Mouse (Mus musculus) gastrocnemius, adult 18-20 months (tissue): ENCODE measurements around the gene Prpf3. TPM values are rescaled to one million over a fixed set of nuclear protein-coding genes. Genes with fewer than 3 reads are reported as not detected.
"Not testable (repeated sequence)": the region's sequence is repeated elsewhere in the genome, so short reads cannot be mapped to it uniquely, and the experiment has no call there.

ENCODE experiments used
- DNase-seq: peaks from one replicate; pipeline ENCODE4 v3.0.0; 2021; ENCODE audit warnings: low spot score
- long read RNA-seq, 2 experiments: library from polyadenylated mRNA; stranded (forward); transcript quantifications; one replicate each; pipeline ENCODE4 v2.0.0; 2021
- total RNA-seq, 2 experiments: library from RNA; stranded (reverse); gene quantifications; 2 replicates each; pipeline ENCODE4 v1.2.3; 2021

The Prpf3 gene
- total RNA-seq: 10 to 100 TPM; 16.6 to 16.9 TPM
- long read RNA-seq, experiment 1, transcript Prpf3-201 (16 exons, 2,933 nt): major isoform, 6 of 14 reads
- long read RNA-seq, experiment 1, partial matches to known transcripts: 2 of 14 reads
- long read RNA-seq, experiment 1, other reads (novel, unspliced or antisense): 5 of 14 reads
- long read RNA-seq, experiment 2, partial matches to known transcripts: 0 of 7 reads
- long read RNA-seq, experiment 2, other reads (novel, unspliced or antisense): 2 of 7 reads

DNA sequence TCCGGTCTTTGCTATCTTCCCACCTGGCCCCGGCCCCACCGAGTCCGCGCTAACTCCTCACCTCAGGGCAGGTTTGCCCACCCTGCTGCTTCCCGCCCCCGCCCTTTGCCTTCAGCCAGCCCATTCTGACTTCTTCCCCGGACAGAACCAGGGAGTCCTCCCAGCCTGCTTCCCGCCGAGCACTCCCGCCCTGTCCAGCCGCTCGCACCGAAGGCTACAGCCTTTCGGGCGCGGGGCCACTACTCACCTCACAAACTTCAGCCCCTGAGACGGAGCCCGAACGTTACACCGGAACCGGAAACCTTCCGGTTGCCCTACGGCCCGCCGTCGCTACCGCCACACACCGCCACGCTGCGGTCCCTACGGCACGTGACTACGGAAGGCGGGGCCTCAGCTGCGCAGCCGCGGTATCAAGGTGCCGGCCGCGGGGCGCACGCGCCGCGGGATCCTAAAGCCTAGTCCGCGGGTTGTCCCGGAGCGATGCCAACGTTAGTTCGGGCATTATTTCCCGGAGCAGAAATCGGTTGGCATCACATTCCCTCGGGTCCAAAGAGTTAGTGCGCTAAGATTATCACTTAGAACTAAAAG lies at the start of gene Prpf3:
TSS of gene Prpf3 (minus strand) at position 384 of the 588 bp plus-strand sequence.
- DNase-seq: peak; percentile 96

DNA sequence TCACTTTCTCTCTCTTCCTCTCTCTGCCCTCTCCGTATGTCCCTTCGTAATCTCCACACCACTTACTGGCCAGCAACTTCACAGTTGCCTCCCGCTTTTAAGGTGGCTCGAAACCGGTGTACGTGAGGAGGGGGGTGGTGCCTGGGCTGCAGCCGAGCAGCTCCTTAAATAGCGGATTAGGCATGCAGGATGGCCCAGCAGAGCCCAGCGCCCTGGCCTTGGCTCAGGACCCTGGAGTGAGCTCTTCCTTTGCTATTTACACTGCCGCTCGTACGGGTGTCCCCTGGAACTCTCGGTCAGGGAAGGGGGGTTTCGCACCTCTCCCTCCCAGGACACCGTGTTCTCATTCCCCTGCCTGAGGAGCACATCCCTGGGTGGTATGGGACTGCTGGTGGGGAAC lies 48.9 kb upstream of the Prpf3 start, which contains the start of gene Car14:
TSS of gene Car14 (minus strand) at position 124 of the 400 bp plus-strand sequence.
- DNase-seq: peak; percentile 67

DNA sequence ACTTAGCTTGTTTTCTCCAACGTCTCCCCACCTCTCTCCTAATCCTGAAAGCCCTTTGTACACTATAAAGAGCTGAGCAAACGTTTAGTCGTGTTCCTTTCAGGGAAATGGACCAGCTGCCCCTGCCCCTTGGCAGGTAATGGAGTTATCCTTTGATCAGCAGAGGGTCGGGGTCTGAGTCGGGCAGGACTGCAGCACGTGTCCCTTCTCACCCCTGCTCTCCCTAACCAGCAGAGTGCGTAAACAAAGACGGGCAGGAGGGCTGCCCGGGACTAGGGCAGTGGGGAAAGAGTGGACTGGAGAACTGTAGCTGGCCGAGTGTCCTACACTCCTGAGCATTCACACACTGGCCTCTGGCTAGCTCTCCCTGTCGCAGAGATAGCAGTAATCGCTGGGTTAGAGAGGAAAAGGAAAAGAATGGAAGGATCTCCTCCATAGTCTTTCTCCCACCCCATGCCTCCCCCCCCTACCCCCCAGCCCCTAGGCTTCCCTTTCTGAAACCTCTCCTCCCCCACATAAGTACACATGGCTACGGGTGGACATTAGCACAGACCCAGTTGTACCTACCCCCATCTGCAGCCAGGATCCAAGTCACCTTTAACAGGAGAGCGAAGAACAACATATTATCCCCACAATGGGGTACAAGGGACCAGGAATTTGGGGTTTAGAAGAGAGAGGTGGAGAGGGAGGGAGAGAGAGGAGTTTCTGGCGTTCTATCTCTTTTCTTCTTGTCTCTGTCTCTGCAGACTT lies 48.2 kb upstream of the Prpf3 start:
- no peak for DNase-seq

DNA sequence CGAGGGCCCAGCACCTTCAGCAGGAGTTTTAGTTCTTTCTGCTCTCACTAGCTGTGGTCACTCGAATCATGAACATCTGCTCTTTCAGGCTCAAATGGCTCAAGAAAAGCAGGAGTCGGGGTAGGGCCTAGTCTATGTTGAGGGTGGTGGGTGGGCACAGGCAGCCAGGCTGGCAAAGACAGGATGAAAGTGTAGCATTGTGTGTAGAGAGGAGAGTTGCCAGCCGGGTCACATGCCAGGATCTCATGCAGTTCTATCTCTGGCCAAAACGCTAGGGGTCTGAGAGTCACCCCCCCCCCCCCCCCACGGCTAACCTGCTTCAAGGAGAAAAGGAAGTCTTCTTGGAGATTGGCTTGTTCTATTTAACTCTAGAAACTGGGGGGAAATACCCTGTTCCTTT lies 47.0 kb upstream of the Prpf3 start:
- DNase-seq: no peak

DNA sequence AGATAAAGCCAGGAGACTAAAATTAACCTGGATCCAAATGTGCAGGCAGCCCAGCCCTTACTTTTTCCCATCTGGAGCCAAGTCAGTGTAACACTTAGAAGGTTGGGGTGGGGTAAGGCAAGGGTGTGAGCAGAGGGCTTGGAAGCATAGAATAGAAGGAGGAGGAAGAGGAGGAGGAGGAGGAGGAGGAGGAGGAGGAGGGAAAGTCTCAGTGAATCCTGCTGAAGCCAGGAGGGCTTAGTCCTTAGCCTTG lies 46.6 kb upstream of the Prpf3 start:
- peak; percentile 36 for DNase-seq

DNA sequence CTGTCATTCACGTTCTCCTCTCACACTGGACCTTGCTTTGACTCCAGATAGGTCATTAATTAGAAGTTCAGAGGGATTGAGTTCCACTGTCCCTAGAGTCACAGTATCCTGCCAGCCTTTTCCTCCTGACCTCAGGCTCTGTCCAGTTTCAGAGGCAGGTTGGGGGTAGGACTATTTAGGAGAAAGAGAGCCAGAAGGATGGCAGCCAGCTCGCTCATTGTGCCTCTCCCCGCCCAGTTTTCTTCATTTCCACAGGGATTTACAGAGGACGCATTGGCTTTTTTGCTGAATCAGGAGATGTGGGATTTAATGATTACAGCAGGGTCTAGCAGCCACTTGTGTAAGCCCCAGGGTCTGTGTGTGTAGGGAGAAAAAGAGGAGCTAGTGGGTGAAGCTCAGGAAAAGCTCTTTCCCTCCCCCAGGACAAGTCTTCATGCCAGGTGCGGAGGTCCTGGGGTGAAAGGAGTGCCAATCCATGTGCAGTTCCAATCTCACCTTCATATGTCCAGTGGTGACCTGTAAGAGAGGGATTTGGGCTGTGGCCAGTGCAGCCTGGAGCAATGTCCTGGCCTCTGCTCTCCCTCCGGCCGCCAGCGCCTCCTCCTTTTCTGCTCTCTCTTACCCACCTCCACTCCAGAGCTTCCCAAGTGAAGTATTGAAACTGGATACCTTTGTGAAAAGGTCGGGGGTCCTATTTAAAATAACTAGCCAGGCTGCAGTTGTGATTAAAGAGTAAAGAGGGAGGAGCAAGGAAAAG lies 46.1 kb upstream of the Prpf3 start:
- DNase-seq: peak; percentile 60

DNA sequence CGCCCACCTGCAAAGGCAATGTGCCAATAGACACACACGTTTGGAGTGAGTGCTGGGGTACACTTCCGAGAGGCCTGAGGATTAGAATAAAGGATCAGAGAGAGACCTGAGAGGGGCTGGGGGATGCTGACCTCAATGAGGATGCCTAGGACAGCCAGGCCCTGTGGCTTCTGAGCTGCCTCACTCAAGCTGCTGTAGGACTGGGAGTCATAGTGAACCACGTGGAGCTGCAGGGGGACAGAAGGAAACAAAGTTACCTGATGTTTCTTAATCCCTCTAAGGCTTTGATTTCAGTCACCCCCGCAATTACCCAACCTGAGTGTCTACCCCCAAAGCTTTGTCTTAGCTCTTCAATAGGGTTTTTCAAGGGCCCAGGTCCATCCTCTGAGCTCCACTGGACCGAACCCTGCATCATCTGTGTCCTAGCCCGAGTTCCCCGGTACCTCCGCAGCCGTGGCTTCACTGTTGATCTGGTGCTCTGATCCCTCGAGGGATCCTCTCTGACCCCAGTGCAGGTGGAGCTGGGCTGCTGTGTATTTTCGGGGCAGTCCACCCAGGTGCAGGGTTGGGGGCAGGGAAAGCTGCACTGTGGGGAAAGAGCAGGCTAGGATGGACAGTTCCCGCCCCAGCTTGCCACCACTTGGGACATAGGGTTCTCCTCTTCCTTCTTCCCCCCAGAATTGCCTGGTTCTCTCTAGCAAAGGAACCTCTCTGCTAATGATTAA lies 44.3 kb upstream of the Prpf3 start:
- no peak for DNase-seq

DNA sequence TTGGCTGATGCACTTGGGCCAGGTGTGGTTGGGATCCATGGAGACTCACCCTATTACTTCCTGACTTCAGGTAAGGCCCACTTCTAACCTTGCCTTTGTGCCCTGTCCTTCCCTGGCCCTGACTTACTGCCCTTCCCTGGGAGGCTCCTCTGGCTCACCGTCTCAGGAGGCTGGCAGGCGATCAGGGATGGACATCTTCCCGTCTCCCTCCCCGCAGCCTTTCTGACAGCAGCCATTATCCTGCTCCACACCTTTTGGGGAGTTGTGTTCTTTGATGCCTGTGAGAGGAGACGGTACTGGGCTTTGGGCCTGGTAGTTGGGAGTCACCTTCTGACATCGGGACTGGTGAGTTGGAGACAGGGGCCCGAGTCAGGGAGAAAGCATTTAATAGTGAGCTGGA lies 39.8 kb upstream of the Prpf3 start:
- not testable (repeated sequence) for DNase-seq

DNA sequence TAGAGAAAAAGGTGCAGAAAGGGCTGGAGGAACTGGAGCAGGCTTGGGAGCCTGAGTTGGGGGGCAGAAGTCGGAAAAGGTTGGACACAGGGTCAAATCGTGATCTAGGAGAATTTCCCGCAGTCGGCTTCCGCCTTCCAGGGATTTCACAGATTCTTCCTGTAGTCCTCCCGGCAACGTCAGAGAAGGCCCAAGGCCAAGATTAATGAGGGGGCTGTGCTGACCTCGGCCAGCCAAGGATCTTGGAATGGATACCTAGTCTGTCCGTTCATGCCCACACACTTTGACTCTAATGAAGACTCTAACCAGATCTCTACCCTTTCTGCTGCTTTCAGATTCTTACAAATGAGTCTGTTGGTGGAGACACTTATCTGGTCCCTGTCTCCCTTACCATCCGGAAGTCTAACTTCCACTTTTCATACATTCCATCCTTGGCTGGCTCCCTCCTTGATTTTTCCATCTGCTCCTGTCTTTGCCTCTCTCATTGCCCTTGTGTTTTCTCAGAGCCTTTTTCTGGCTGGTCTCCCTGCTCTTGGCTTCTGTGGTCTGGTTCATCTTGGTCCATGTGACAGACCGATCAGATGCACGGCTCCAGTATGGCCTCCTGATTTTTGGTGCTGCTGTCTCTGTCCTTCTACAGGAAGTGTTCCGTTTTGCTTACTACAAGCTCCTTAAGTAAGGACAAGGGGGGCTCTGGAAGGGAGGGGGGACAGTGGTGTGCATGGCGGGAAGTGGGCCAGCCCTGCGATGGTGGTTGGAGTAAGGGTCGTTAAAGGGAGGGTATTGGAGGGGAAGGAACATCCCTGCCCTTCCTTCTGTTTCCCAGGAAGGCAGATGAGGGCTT lies 38.9 kb upstream of the Prpf3 start:
- DNase-seq: peak; percentile 47

DNA sequence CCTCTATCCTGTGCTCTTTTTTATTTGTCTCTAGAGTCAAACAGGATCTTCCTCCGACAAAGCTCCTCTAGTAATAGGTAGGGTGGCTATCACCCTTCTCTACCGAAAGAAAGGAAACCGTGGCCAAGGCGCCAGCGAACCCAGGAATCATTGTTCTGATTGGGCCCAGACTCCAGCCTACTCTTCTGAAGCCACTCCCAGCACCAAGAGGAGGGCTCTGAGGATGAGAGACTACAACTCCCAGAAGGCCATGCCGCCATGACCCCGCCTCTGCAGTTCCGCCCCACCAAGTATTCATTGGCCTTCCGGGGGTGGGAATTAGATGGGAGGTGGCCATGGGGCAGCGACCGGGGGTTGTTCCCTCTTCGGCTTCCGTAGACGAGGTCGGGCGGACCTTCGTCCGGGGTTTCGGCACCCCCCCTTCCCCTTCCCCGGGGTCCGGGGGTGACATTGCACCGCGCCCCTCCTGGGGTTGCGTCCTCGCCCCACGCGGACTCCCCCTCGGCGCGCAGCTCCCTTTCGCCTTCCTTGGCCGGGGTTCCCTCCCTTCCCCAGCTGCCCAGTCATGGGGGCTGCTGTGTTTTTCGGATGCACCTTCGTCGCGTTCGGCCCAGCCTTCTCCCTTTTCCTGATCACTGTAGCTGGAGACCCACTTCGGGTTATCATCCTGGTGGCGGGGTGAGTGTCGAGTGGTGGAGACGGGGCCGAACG lies 38.1 kb upstream of the Prpf3 start, which contains the start of gene Aph1a:
TSS of gene Aph1a (plus strand) at position 364 of the 711 bp plus-strand sequence.
- DNase-seq: peak; percentile 98

DNA sequence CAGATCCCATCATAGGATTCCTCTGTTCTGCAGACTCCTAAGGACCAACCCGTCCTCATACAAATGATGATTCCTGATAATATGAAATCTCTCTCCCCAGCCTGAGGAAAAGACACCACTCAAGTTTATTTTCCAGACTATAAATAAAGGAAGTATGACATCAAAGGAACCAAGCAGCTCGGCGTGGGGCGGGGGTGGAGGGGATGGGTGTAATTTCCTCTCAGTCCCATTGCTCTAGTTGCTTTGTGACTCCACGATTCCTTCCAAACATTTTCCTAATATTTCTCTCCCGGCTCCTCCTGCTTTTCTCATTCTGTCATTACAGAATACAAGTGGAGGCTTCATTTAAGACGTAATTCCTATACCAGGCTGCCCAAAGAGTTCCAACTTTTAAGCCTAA lies 37.4 kb upstream of the Prpf3 start:
- DNase-seq: no peak

DNA sequence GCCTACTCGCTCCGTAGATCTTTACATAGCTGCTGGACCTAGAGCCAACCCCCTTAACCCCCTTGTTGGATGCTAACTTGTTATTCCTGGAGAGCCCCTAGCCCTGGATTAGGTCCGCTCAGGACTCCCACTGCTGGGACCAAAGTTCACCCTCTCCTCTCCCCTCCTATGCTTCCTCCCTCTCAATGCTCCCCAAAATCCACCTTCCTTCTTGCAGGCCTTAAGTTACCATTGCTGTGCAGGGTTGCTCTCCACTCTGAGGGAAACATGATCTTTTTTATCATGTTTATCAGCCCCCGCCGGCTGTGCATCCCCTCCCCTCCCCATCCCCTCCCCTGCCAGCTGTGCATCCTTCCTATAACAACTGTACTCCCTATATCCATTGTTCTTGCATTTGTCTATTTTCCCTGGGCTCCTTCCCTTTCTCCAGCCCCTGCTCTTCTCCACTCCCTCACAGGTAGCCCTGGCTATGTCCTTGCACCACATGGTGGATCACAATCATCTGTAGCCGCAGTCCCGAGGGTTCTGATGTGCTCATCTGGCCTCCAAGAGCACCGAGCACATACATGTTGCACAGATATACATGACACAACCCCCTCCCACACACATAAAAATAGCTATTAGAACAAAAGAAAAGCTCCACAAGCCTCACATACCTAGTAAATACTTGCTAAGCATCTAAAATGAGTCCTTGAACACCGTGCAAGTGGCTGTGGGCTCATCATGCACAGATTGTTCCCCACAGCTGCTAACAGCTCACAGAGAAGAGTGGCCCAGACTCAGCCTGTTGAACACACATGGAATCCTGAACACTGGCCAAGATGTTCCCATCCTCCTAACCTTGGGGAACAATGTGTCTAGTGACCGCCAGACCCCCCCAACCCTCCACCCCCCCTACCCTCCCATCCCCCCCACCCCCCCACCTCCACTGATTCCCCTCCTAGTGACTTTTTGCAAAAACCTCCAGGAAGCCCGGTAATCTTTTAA lies 36.7 kb upstream of the Prpf3 start:
- DNase-seq: no peak

DNA sequence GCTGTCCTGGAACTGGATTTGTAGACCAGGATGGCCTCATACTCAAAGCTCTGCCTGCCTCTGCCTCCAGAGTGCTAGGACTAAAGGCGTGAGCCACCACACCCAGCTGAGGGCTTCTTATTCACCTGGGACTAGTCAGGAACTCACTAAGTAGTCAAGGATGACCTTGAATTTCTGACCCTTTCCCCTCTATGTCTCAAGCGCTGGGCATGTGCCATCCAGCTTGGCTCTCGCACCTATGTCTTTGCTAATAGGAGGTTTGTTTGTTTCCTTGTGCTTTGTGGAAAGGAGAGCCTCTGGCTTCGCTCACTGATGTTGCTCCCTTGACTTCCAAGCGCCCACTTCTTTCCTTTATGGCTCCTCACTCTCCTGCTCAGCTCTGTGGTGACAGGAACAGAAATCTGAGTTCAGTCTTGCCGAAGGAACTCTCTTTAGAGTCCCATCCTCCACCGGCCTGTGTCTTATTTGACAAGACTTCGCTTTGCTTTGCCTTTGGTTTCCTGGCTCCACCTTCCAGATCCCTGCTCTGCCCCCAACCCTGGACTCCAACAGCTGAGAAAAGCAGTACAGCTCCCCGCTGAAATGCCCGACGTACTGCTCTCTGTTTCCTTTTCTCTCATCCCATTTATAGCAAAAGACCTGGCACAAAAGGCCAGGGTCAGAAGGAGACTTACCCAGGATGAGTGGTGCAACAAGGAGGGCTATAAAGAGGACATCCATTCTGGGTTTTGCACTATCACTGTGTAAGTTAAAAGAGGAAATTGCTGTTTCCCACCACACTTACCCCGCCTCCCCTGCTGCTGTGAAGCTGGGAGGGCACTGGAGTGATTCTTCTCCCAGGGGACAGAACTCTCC lies 35.8 kb upstream of the Prpf3 start, which contains the start of gene BC028528:
TSS of gene BC028528 (minus strand) at position 795 of the 855 bp plus-strand sequence.
- DNase-seq: no peak

DNA sequence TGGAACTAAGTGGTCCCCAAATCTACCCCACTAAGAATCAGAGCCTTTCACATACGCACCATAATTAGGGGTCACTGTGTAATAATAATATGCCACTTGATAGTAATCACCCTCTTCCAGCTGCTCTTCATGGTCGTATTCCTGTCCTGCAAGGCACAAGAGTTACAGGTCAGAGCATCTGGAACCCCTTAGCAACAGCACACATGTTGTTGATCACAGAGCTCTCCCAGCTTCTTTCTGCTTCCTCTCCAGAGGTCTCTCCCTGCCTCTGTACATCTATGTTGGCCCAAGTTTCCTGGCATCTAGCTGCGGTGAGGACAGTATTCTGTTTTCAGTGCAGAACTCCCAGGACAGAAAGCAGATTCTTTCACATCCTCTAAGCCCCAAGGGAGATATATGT lies 34.0 kb upstream of the Prpf3 start:
- no peak for DNase-seq

DNA sequence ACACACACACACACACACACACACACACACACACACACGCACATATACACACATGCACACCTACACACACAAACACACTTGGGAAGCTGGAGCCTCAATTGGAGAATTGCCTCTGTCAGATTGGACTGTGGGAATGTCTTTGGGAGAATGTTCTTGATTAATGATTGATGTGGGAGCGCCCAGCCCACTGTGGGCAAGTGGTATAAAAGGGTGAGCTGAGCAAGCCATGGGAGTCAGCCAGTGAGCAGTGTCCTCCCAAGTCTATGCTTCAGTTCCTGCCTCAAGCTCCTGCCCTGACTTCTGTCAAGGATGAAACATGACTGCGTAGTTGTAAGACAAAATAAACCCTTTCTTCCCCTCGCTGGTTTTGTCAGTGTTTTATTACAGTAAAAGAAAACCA lies 31.9 kb upstream of the Prpf3 start:
- no peak for DNase-seq

DNA sequence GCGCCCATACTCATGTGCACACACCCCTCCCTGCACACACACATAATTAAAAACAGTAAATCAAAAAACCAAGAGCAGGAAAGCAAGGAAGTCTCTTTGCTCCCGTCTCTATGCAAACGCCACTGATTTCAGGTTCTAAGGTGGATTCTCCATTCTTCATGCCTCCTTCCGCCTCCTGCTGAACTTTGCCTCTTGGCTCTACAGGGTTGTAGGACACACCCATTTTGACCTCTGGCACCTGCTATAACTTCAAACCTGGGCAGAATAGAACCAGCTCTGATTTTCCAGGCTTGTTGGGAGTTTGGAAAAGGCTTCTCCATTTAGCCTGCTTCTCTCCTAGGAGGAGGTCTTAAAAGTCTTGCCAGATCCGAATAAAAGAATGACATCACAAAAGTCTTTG lies 28.7 kb upstream of the Prpf3 start:
- no peak for DNase-seq

DNA sequence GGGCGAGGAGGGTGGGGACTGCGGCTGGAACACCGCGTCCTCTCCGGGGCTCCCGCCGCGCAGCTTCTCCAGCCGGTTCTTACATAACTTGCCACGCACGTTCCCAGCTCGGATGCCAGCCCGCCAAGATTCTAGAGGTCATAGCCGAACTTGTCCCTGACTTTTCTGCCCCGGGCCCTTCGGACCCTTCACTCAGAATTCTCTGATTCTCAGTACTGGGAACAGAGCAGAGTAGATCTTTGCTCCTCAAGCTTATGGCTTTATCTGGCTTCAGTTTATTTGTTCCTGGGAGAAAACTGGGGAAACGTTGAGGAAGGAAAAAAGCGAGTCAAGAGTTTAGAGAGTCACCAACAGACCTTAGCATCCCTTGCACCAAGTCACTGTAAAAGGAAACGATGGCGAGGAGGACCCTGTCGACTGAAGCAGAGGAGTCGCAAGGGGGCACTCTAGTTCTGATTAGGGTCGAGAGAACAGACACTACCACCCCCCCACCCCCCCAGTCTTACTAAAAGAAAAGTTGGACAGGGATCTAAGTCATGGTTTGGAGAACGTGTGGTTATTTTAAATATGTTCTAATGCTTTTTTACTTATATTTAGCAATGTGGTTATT lies 27.2 kb upstream of the Prpf3 start:
- DNase-seq: peak; percentile 87
